Mouse (Mus musculus) heart, postnatal 14 days (tissue): ENCODE results near the gene Chfr. TPM values are rescaled to one million over a fixed set of nuclear protein-coding genes. Genes with fewer than 3 reads are reported as not detected.

ENCODE experiments used
- DNase-seq, 2 experiments: peaks; one replicate each; pipeline ENCODE4 v3.0.0; 2021 to 2022
- intact Hi-C: fragments of 180-260 bp; cut with DNase I; formaldehyde crosslinking; loops from one replicate; pipeline ENCODE4 v1.15.1; 2025
- long read RNA-seq, 2 experiments: library from polyadenylated mRNA; stranded (forward); transcript quantifications; one replicate each; pipeline ENCODE4 v2.0.0; 2021
- total RNA-seq, 2 experiments: library from RNA; stranded (reverse); gene quantifications; 2 replicates each; pipeline ENCODE4 v1.2.3; 2021

Chfr gene
- 10 to 100 TPM; 21.0 to 21.4 TPM for total RNA-seq
- long read RNA-seq, experiment 1, transcript Chfr-202 (18 exons, 3,159 nt) = major isoform, 11 of 28 reads
- long read RNA-seq, experiment 1, transcript Chfr-201 (18 exons, 3,146 nt) = minor isoform, 8 of 28 reads
- long read RNA-seq, experiment 1, partial matches to known transcripts = 4 of 28 reads
- long read RNA-seq, experiment 1, other reads (novel, unspliced or antisense) = 4 of 28 reads
- long read RNA-seq, experiment 2, transcript Chfr-202 (18 exons, 3,159 nt) = major isoform, 16 of 30 reads
- long read RNA-seq, experiment 2, partial matches to known transcripts = 2 of 30 reads
- long read RNA-seq, experiment 2, other reads (novel, unspliced or antisense) = 7 of 30 reads

GRCm38 (mm10) chr5:110135293-110136086 is at the start of gene Chfr:
Gene Chfr (plus strand): TSS chr5:110135842.
- intact Hi-C loops = loop anchor here (2.0 kb wide), 1 partner anchor 25 kb away; the partner anchor contains the start of gene Zfp605
- DNase-seq = peak; percentile 98 to 99

GRCm38 (mm10) chr5:110086161-110086866 is 49.3 kb upstream of the Chfr start:
- intact Hi-C loops = no loop called here
- DNase-seq = no peak

GRCm38 (mm10) chr5:110091546-110091945 is 44.1 kb upstream of the Chfr start:
- no peak for DNase-seq
- intact Hi-C loops = loop anchor here (5.0 kb wide), 1 partner anchor 34 kb away; no protein-coding TSS in a partner anchor

- DNase-seq = peak; percentile 75 to 82
- intact Hi-C loops = loop anchor here (5.0 kb wide), 1 partner anchor 37 kb away; no protein-coding TSS in a partner anchor
Measured at GRCm38 (mm10) chr5:110094030-110094846, 41.4 kb upstream of the Chfr start, which contains the start of gene Gm35315. Gene Gm35315 (minus strand): TSS chr5:110094420.

GRCm38 (mm10) chr5:110094847-110095213 is 40.8 kb upstream of the Chfr start:
- intact Hi-C loops = loop anchor here (5.0 kb wide), 1 partner anchor 38 kb away; no protein-coding TSS in a partner anchor
- no peak for DNase-seq

- DNase-seq = no peak
- intact Hi-C loops = no loop called here
Measured at GRCm38 (mm10) chr5:110098991-110099477, 36.6 kb upstream of the Chfr start.

GRCm38 (mm10) chr5:110099656-110100580 is 35.7 kb upstream of the Chfr start, which contains the start of gene Plcxd1:
Gene Plcxd1 (plus strand): TSS chr5:110099969.
- no peak for DNase-seq
- intact Hi-C loops = no loop called here

GRCm38 (mm10) chr5:110100921-110101631 is 34.6 kb upstream of the Chfr start:
- intact Hi-C loops = no loop called here
- no peak for DNase-seq

- intact Hi-C loops = no loop called here
- DNase-seq = peak in 1 of 2 experiments; percentile 32
Measured at GRCm38 (mm10) chr5:110101716-110102347, 33.8 kb upstream of the Chfr start.

- intact Hi-C loops = no loop called here
Measured at GRCm38 (mm10) chr5:110102429-110102828, 33.2 kb upstream of the Chfr start.

GRCm38 (mm10) chr5:110102853-110103625 is 32.6 kb upstream of the Chfr start:
- intact Hi-C loops = no loop called here
- no peak for DNase-seq

More at GRCm38 (mm10) chr5:110102429-110102828, 33.2 kb upstream of the Chfr start:
- no peak for DNase-seq

GRCm38 (mm10) chr5:110103901-110104615 is 31.6 kb upstream of the Chfr start:
- DNase-seq = no peak
- intact Hi-C loops = no loop called here

- intact Hi-C loops = no loop called here
- DNase-seq = no peak
Measured at GRCm38 (mm10) chr5:110104616-110105380, 30.8 kb upstream of the Chfr start.

GRCm38 (mm10) chr5:110106140-110106871 is 29.3 kb upstream of the Chfr start:
- DNase-seq = no peak
- intact Hi-C loops = no loop called here
